11 mouse cellular contexts compared by ENCODE assay signal in the genomic region with DNA sequence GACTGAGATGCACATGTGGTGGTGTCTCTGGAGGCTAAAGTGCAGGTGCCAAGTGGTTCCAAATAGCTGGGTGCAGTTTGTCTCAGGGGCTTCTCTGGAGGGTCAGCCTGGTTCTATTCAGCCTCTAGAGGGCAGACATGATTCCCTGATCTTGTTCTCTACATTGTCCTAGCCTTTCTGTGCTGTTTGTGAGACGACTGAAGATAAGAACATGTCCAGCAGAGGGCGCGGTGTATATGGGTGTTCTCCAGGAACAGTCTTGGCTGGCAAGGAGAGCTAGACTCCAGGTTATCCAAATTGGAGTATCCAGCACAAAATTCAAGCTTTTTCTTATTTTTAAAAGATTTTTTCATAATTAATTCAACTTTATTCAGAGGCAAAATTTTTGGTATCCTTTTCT. TPM values are rescaled to one million over a fixed set of nuclear protein-coding genes. Genes with fewer than 3 reads are reported as not detected.
DNase-seq lines count a peak whose midpoint lies in the region; ATAC-seq lines count a peak whose summit lies in the region.
"Not testable (repeated sequence)": the region's sequence is repeated elsewhere in the genome, so short reads cannot be mapped to it uniquely, and the experiment has no call there.
"Had no signal": no experiment of that assay in that cellular context is flagged by ENCODE, and none has a peak within 500 bp of the region (broad histone marks: within the 10 kb centered on the region; RNA-seq: fewer than 3 reads in every experiment).

No protein-coding gene starts in this region.

- not testable (repeated sequence) for H3K9me3 ChIP-seq in midbrain, embryonic 16.5 days (replicated peaks; ENCODE audit: control insufficient read depth, low read length, poor library complexity, severe bottlenecking)

- intact Hi-C loops in left cerebral cortex, postnatal 36 days (cut with DNase I) = not testable (repeated sequence)

- H3K27ac ChIP-seq in midbrain, embryonic 16.5 days (ENCODE audit: low read length) = not testable (repeated sequence)

- 3% methylated on average over 3 of the region's 3 CpGs for WGBS in midbrain, embryonic 16.5 days

- H3K9ac ChIP-seq in midbrain, embryonic 16.5 days (ENCODE audit: low read depth, low read length) = not testable (repeated sequence)

- not testable (repeated sequence) for H3K36me3 ChIP-seq in midbrain, embryonic 16.5 days (ENCODE audit: control insufficient read depth, insufficient read depth, low read length); splenic B cell, adult 2 months (ENCODE audit: control insufficient read depth, insufficient read depth, low read length, poor library complexity, severe bottlenecking)

- ATAC-seq in granulocyte monocyte progenitor cell, adult 5-6 weeks (replicated peaks; ENCODE audit: poor library complexity, severe bottlenecking) = peak; percentile 81
- peak; percentile 76 for ATAC-seq in midbrain, embryonic 16.5 days

- not testable (repeated sequence) for H3K4me1 ChIP-seq in midbrain, embryonic 16.5 days (ENCODE audit: control insufficient read depth, insufficient read depth, low read length)

- not testable (repeated sequence) for H3K4me2 ChIP-seq in midbrain, embryonic 16.5 days (ENCODE audit: low read length)

- peak; percentile 17 for DNase-seq in 3134 (ENCODE audit: extremely low read depth, insufficient read length, low spot score)
- DNase-seq in adrenal gland, postnatal 14 days = peak; percentile 80
- DNase-seq in embryo, embryonic 11.5 days (ENCODE audit: low read depth, low spot score) = peak; percentile 61
- DNase-seq in kidney, adult 8-10 months = peak; percentile 46 to 83
- DNase-seq in left cerebral cortex, postnatal 36 days (ENCODE audit: low spot score in 2 of 2) = peak; percentile 36 to 54
- DNase-seq in splenic B cell, adult 2 months (ENCODE audit: low read depth, low spot score) = peak; percentile 40

- not testable (repeated sequence) for H3K27me3 ChIP-seq in midbrain, embryonic 16.5 days (ENCODE audit: control insufficient read depth, insufficient read depth, low read depth, low read length); splenic B cell, adult 2 months (ENCODE audit: control insufficient read depth, insufficient read depth, low read length, poor library complexity, severe bottlenecking)

- not testable (repeated sequence) for H3K4me3 ChIP-seq in midbrain, embryonic 16.5 days (ENCODE audit: low read depth, low read length)

RNA-seq across cellular contexts. Expression of gene Gm5751, which starts 9.7 kb away (rescaled TPM):
- total RNA-seq in adrenal gland, postnatal 14 days (2021) = not detected in 2 replicates
- total RNA-seq in granulocyte monocyte progenitor cell, adult 5-6 weeks (2014; fragmentation: Nextera tagmentation) = not detected in 2 replicates
- not detected in 2 replicates for total RNA-seq in granulocyte monocyte progenitor cell, adult 5-6 weeks (2017)
- not detected for total RNA-seq in left cerebral cortex, postnatal 36 days (2021)
- not detected in 2 replicates for polyA plus RNA-seq in midbrain, embryonic 16.5 days (2015; fragmentation: Nextera tagmentation; extraction: Ambion mirVana)
- polyA plus RNA-seq: C2C12; heart, embryonic 14.5 days; neural tube, embryonic 14.5 days had no signal

RNA-seq across cellular contexts. Expression of gene Gm6592, which starts 20.5 kb away (rescaled TPM):
- not detected in 2 replicates for total RNA-seq in adrenal gland, postnatal 14 days (2021)
- not detected in 2 replicates for total RNA-seq in granulocyte monocyte progenitor cell, adult 5-6 weeks (2014; fragmentation: Nextera tagmentation)
- total RNA-seq in granulocyte monocyte progenitor cell, adult 5-6 weeks (2017) = not detected in 2 replicates
- total RNA-seq in left cerebral cortex, postnatal 36 days (2021) = not detected
- polyA plus RNA-seq in midbrain, embryonic 16.5 days (2015; fragmentation: Nextera tagmentation; extraction: Ambion mirVana) = not detected in 2 replicates
- polyA plus RNA-seq: C2C12; heart, embryonic 14.5 days; neural tube, embryonic 14.5 days had no signal

RNA-seq across cellular contexts. Expression of gene B630019K06Rik, which starts 27.9 kb away (rescaled TPM):
- 7.9 and 8.0 TPM in 2 replicates for total RNA-seq in adrenal gland, postnatal 14 days (2021)
- total RNA-seq in granulocyte monocyte progenitor cell, adult 5-6 weeks (2014; fragmentation: Nextera tagmentation) = 1.8 and 2.1 TPM in 2 replicates
- total RNA-seq in granulocyte monocyte progenitor cell, adult 5-6 weeks (2017) = 0.26 and 0.39 TPM in 2 replicates
- total RNA-seq in left cerebral cortex, postnatal 36 days (2021) = 10 to 100 TPM; 29.4 to 34.5 TPM
- 26.9 and 27.0 TPM in 2 replicates for polyA plus RNA-seq in midbrain, embryonic 16.5 days (2015; fragmentation: Nextera tagmentation; extraction: Ambion mirVana)

Comparison
In these comparisons a context has a peak if more than half of its experiments do, and no peak if none do; other contexts are left out.
1. DNase-seq: peak in every context shown above with its lines; median percentile 80 in adrenal gland, postnatal 14 days; 64 in kidney, adult 8-10 months; 61 in embryo, embryonic 11.5 days; 45 in left cerebral cortex, postnatal 36 days; 40 in splenic B cell, adult 2 months; 17 in 3134.